Mouse (Mus musculus) lung, embryonic 16.5 days (tissue): ENCODE results near the gene Rabep1. TPM values are rescaled to one million over a fixed set of nuclear protein-coding genes. Genes with fewer than 3 reads are reported as not detected.

Experiments used
- ATAC-seq: fragments of 200-750 bp; cut with Nextera tagmentation; 2 replicates; pipeline ENCODE4 v1.8.0; 2017; ENCODE audit warnings: low read depth, mild to moderate bottlenecking, moderate library complexity
- H3K27ac ChIP-seq: fragments of 300-500 bp; sonication (generic); 2 replicates; pipeline ENCODE4 v1.5.1; 2014; ENCODE audit warnings: mild to moderate bottlenecking, control low read depth, low read length
- H3K27me3 ChIP-seq: fragments of 300-500 bp; sonication (generic); 2 replicates; pipeline ENCODE4 v1.6.1; 2014; ENCODE audit warnings: low read depth, low read length, mixed read lengths; ENCODE audit not compliant: control insufficient read depth, insufficient read depth
- H3K36me3 ChIP-seq: fragments of 300-500 bp; sonication (generic); 2 replicates; pipeline ENCODE4 v1.6.1; 2014; ENCODE audit warnings: low read length; ENCODE audit not compliant: control insufficient read depth, insufficient read depth
- H3K4me1 ChIP-seq: fragments of 300-500 bp; sonication (generic); replicated peaks from 2 replicates; pipeline ENCODE4 v1.6.1; 2014; ENCODE audit warnings: low read length, mixed read lengths; ENCODE audit not compliant: control insufficient read depth, insufficient read depth
- H3K4me2 ChIP-seq: fragments of 300-500 bp; sonication (generic); 2 replicates; pipeline ENCODE4 v1.6.1; 2014; ENCODE audit warnings: low read depth, low read length, control low read depth
- H3K4me3 ChIP-seq: fragments of 300-500 bp; sonication (generic); 2 replicates; pipeline ENCODE4 v1.5.1; 2014; ENCODE audit warnings: mild to moderate bottlenecking, low read length, control low read depth
- H3K9ac ChIP-seq: fragments of 300-500 bp; sonication (generic); 2 replicates; pipeline ENCODE4 v1.6.1; 2014; ENCODE audit warnings: low read length, control low read depth
- H3K9me3 ChIP-seq: fragments of 300-500 bp; sonication (generic); 2 replicates; pipeline ENCODE4 v1.6.1; 2016; ENCODE audit warnings: low read length; ENCODE audit not compliant: control insufficient read depth
- WGBS: fragments of 180-500 bp; shearing (Covaris S2); extraction: QIAGEN DNeasy Blood & Tissue Kit; methylation state at CpG from one replicate; pipeline ENCODE4 v1.1.7; 2014; 5-methylcytosine and 5-hydroxymethylcytosine counted together
- polyA plus RNA-seq: library from polyadenylated mRNA; unstranded; fragments of >200 nt; fragmentation: Nextera tagmentation; extraction: Ambion mirVana; gene quantifications from 2 replicates; pipeline ENCODE4 v1.2.1, GENCODE M21; 2015

Rabep1 gene
- polyA plus RNA-seq, result 30.0 and 30.2 TPM in 2 replicates

DNA sequence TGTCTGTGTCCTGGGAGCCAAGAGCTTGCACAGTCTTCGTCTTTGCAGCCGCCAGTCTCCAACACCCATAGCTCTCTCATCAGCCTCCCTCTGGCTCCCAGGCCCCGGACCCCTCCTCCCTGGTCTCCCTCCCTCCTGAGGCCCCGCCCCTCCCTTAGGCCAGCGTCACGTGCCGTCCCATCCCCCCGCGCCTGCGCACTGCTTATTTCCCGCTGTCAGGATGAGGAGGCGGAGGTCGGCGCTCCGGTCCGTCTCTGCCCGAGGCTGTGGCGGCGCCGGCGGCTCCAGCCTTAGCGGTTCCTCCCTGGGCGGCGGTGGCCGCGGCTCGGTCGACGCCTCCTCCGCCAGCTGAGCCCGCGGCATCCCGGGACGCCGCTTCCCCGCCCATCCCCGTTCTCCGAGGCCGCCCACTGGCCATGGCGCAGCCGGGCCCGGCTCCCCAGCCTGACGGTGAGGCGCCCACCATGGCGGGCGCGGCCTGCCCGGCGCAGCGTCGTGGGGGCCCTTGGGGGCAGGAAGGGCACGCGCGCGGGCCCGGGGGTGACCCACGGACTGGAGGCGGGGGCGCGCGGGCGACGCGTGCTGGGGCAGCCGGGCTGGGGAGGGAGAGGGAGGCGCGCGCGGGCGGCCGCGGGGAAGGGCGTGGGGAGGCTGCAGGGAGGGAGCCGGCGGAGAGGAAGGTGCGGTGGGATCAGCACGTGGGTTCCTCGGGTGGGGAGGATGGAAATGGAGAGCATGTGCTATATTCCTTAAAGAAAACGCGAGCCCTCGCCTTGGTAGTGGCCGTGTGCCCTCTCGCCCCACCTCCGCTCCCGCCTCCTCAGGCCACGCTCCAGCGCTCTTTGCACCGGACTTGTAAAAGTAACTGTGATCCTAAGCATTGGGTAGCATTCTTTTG, at the start of gene Rabep1:
TSS of gene Rabep1 (plus strand) at position 220 of the 898 bp plus-strand sequence.
- under 1% methylated on average over 68 of the region's 88 CpGs for WGBS
- no peaks in the 10 kb centered on the region for H3K9me3 ChIP-seq
- no peaks in the 10 kb centered on the region for H3K36me3 ChIP-seq
- peaks cover 14% of the 10 kb centered on the region for H3K4me1 ChIP-seq
- H3K27me3 ChIP-seq, result no peaks in the 10 kb centered on the region
- peak within 1 kb of the TSS; percentile 95 for H3K4me2 ChIP-seq
- H3K27ac ChIP-seq, result peak within 1 kb of the TSS; percentile 43
- peak within 1 kb of the TSS; percentile 95 for H3K4me3 ChIP-seq
- H3K9ac ChIP-seq, result peak within 1 kb of the TSS; percentile 90
- ATAC-seq, result peak; percentile 99

- WGBS, result 90% methylated on average over 2 of the region's 2 CpGs
Measured at GRCm38 (mm10) chr11:70802208-70802864, 42.2 kb upstream of the Rabep1 start.

DNA sequence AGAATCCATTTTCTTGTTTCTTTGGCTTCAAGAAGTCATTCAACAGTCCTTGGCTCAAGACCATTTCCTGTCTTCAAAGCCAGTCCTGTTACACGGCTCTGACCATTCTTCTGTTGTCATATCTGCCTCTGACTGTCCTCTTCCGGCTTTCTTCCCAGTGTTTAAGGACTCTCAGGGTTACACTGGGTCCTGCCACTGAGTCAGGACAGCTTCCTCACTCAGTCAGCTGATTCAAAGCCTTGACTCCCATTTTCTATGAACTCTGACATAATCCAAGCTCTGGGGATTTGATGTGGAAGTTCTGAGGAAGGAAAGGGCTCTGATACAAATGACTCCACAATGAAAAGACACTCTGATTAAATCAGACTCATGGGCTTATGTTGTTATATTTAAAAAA, 41.7 kb upstream of the Rabep1 start:
- Histone ChIP-seq H3K4me3 (no peak overlapping the region), H3K36me3 (no peaks in the 10 kb centered on the region), H3K9ac (no peak overlapping the region), H3K4me1 (peaks cover 3% of the 10 kb centered on the region; the same call in 1 of the 2 replicates), H3K9me3 (no peaks in the 10 kb centered on the region), H3K4me2 (no peak overlapping the region), H3K27me3 (no peaks in the 10 kb centered on the region), H3K27ac (no peak overlapping the region; the same call in 1 of the 2 replicates)
- ATAC-seq, result no peak
- WGBS, result 51% methylated on average over 2 of the region's 2 CpGs

More at GRCm38 (mm10) chr11:70802208-70802864, 42.2 kb upstream of the Rabep1 start:
- H3K27me3 ChIP-seq, result no peaks in the 10 kb centered on the region
- no peak overlapping the region for H3K4me2 ChIP-seq
- H3K4me3 ChIP-seq, result no peak overlapping the region
- H3K4me1 ChIP-seq, result peaks cover 3% of the 10 kb centered on the region; the same call in 1 of the 2 replicates
- H3K9me3 ChIP-seq, result no peaks in the 10 kb centered on the region
- H3K27ac ChIP-seq, result no peak overlapping the region
- H3K9ac ChIP-seq, result no peak overlapping the region
- no peaks in the 10 kb centered on the region for H3K36me3 ChIP-seq
- no peak for ATAC-seq

DNA sequence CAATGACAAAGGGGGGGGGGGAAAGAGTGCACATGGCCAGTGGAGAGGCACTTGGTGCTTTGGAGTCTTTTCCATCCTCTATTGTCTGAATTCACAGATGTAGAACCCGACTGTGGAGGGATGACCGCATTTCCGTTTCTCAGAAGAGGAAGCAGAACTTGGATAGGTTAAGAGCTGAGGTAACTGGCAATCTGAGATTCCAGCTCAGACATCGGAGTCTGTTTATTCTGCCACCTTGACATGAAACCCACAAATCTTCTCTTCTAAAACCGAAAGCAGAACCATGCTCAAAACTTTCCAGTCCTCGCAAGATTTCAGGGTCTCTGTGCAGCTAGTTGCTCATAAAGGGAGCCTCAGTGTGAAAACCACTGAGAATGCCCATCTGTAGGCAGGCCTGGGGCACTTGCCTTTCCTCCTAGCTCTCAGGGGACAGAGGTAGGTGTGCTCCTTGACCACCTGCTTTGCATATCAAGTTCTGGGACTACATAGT, 40.8 kb upstream of the Rabep1 start:
- Histone ChIP-seq H3K4me1 (peaks cover 3% of the 10 kb centered on the region; the same call in 1 of the 2 replicates), H3K27me3 (no peaks in the 10 kb centered on the region), H3K9me3 (no peaks in the 10 kb centered on the region), H3K4me3 (no peak overlapping the region), H3K4me2 (no peak overlapping the region), H3K36me3 (no peaks in the 10 kb centered on the region), H3K9ac (no peak overlapping the region), H3K27ac (no peak overlapping the region)
- 55% methylated on average over 6 of the region's 6 CpGs for WGBS
- ATAC-seq, result no peak

GRCm38 (mm10) chr11:70804395-70804794, 40.2 kb upstream of the Rabep1 start:
- H3K9ac ChIP-seq, result no peak overlapping the region
- H3K4me3 ChIP-seq, result no peak overlapping the region
- H3K4me2 ChIP-seq, result no peak overlapping the region
- peaks cover 3% of the 10 kb centered on the region; the same call in 1 of the 2 replicates for H3K4me1 ChIP-seq
- 72% methylated on average over 3 of the region's 3 CpGs for WGBS
- H3K9me3 ChIP-seq, result no peaks in the 10 kb centered on the region
- no peak for ATAC-seq
- no peak overlapping the region; the same call in 1 of the 2 replicates for H3K27ac ChIP-seq
- H3K27me3 ChIP-seq, result no peaks in the 10 kb centered on the region
- H3K36me3 ChIP-seq, result no peaks in the 10 kb centered on the region

- 63% methylated on average over 7 of the region's 8 CpGs for WGBS
- Histone ChIP-seq H3K27me3 (no peaks in the 10 kb centered on the region), H3K4me3 (peak overlapping the region; percentile 5; the same call in 1 of the 2 replicates), H3K9me3 (no peaks in the 10 kb centered on the region), H3K4me1 (peaks cover 3% of the 10 kb centered on the region; the same call in 1 of the 2 replicates), H3K36me3 (no peaks in the 10 kb centered on the region), H3K4me2 (peak overlapping the region; percentile 34; the same call in 1 of the 2 replicates), H3K27ac (peak overlapping the region; percentile 27), H3K9ac (no peak overlapping the region)
- ATAC-seq, result no peak
Measured at GRCm38 (mm10) chr11:70805641-70806175, 38.9 kb upstream of the Rabep1 start.

DNA sequence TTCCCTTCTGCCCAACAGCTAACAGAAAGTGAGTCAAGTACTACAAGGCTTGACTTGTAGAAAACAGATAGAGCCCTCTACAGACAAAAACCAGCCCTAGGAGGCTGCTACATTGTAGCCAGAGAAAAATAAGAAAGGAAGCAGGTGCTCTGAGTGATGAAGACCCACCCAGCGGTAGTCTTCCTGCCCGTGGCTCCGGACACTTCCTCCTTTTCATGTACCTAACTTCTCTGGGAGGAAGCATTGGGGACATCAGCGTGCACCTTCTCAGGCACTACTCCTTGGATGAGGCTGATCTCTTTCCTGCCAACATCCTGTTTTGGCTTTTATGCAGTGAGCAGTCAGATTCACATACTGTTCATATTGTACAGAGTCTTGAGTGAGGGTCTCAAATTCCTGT, 37.9 kb upstream of the Rabep1 start:
- no peak overlapping the region for H3K4me2 ChIP-seq
- H3K27ac ChIP-seq, result no peak overlapping the region
- H3K27me3 ChIP-seq, result no peaks in the 10 kb centered on the region
- no peaks in the 10 kb centered on the region for H3K9me3 ChIP-seq
- ATAC-seq, result no peak
- H3K4me1 ChIP-seq, result peaks cover 3% of the 10 kb centered on the region; the same call in 1 of the 2 replicates
- no peaks in the 10 kb centered on the region for H3K36me3 ChIP-seq
- 70% methylated on average over 4 of the region's 4 CpGs for WGBS
- H3K4me3 ChIP-seq, result no peak overlapping the region
- H3K9ac ChIP-seq, result no peak overlapping the region

GRCm38 (mm10) chr11:70807630-70808029, 36.9 kb upstream of the Rabep1 start:
- Histone ChIP-seq H3K9ac (no peak overlapping the region), H3K4me2 (no peak overlapping the region), H3K36me3 (no peaks in the 10 kb centered on the region), H3K27ac (no peak overlapping the region), H3K4me1 (peaks cover 3% of the 10 kb centered on the region; the same call in 1 of the 2 replicates), H3K27me3 (no peaks in the 10 kb centered on the region), H3K9me3 (no peaks in the 10 kb centered on the region), H3K4me3 (no peak overlapping the region)
- WGBS, result 83% methylated on average over 4 of the region's 4 CpGs
- ATAC-seq, result no peak

DNA sequence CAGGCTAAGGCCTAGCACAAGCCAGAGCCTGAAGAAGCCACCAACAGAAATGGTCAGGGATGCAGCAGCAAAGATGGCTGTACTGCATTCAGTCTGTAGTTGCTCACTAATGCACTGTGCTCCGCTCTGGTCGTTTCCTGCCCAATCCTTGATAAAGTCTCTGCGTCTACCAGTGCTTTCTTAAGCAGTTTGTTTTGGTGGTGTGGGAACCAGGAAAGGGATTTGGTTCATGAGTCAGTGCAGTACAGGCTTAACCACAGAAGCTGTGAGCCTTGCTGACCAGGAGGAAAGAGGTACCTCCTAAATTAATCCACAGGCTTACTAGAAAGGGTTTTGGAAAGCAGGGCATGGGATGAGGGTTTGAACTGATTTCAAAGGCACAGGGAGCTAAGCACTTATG, 36.5 kb upstream of the Rabep1 start:
- Histone ChIP-seq H3K9me3 (no peaks in the 10 kb centered on the region), H3K4me1 (peaks cover 3% of the 10 kb centered on the region; the same call in 1 of the 2 replicates), H3K27me3 (no peaks in the 10 kb centered on the region), H3K4me2 (no peak overlapping the region), H3K4me3 (no peak overlapping the region), H3K27ac (no peak overlapping the region), H3K9ac (no peak overlapping the region), H3K36me3 (no peaks in the 10 kb centered on the region)
- no peak for ATAC-seq
- WGBS, result 69% methylated on average over 3 of the region's 3 CpGs
